Mouse (Mus musculus) gonadal fat pad, adult 2 months (tissue): ENCODE results near the gene Gm2056. TPM values are rescaled to one million over a fixed set of nuclear protein-coding genes. Genes with fewer than 3 reads are reported as not detected.
"Not testable (repeated sequence)": the region's sequence is repeated elsewhere in the genome, so short reads cannot be mapped to it uniquely, and the experiment has no call there.

Experiments used
- DNase-seq: peaks from one replicate; pipeline ENCODE4 v3.0.0-alpha.2; 2012; ENCODE audit warnings: low read depth
- polyA plus RNA-seq: library from polyadenylated mRNA; depleted of rRNA; stranded (reverse); fragments of >200 nt; gene quantifications from 2 replicates; pipeline ENCODE4 v1.2.3, GENCODE M21; 2012; rRNA removed

The Gm2056 gene
- not detected in 2 replicates for polyA plus RNA-seq

- not testable (repeated sequence) for DNase-seq
Measured at GRCm38 (mm10) chr12:88026704-88027103, at the start of gene Gm2056. Gm2056 (plus strand) TSS chr12:88027004.

GRCm38 (mm10) chr12:87984000-87984399 is 42.8 kb upstream of the Gm2056 start:
- DNase-seq, result peak; percentile 31

- not testable (repeated sequence) for DNase-seq
Measured at GRCm38 (mm10) chr12:88004118-88004517, 22.7 kb upstream of the Gm2056 start.

- not testable (repeated sequence) for DNase-seq
Measured at GRCm38 (mm10) chr12:88011548-88011947, 15.3 kb upstream of the Gm2056 start, which contains the start of gene Gm2075. Gm2075 (plus strand) TSS chr12:88011848.

- DNase-seq, result not testable (repeated sequence)
Measured at GRCm38 (mm10) chr12:88018671-88019070, 8.1 kb upstream of the Gm2056 start, which contains the start of gene Gm6803. Gm6803 (minus strand) TSS chr12:88018771.

- DNase-seq, result not testable (repeated sequence)
Measured at GRCm38 (mm10) chr12:88032250-88032649, 5.4 kb downstream of the Gm2056 start.

GRCm38 (mm10) chr12:88039062-88039461 is 12.3 kb downstream of the Gm2056 start:
- not testable (repeated sequence) for DNase-seq

GRCm38 (mm10) chr12:88039703-88040102 is 12.9 kb downstream of the Gm2056 start:
- not testable (repeated sequence) for DNase-seq

GRCm38 (mm10) chr12:88045226-88045625 is 18.4 kb downstream of the Gm2056 start:
- not testable (repeated sequence) for DNase-seq

Other genes with a start within 250 kb of the Gm2056 start
- not detected in 2 replicates for gene Gm21936, start 231.5 kb upstream of the Gm2056 start, polyA plus RNA-seq
- not detected in 2 replicates for gene BB287469, start 210.4 kb upstream of the Gm2056 start, polyA plus RNA-seq
- not detected in 2 replicates for gene Gm2001, start 184.7 kb upstream of the Gm2056 start, polyA plus RNA-seq
- gene Gm2016, start 152.9 kb upstream of the Gm2056 start, polyA plus RNA-seq, result not detected in 2 replicates
- gene Gm2022, start 131.6 kb upstream of the Gm2056 start, polyA plus RNA-seq, result not detected in 2 replicates
- not detected in 2 replicates for gene Gm2035, start 107.1 kb upstream of the Gm2056 start, polyA plus RNA-seq
- gene Gm2042, start 72.9 kb upstream of the Gm2056 start, polyA plus RNA-seq, result not detected in 2 replicates
- gene Gm2075, start 15.2 kb upstream of the Gm2056 start, polyA plus RNA-seq, result not detected in 2 replicates
- gene Gm6803, start 8.2 kb upstream of the Gm2056 start, polyA plus RNA-seq, result not detected in 2 replicates
- gene Gm16368, start 56.7 kb downstream of the Gm2056 start, polyA plus RNA-seq, result not detected in 2 replicates
- not detected in 2 replicates for gene Gm10436, start 155.1 kb downstream of the Gm2056 start, polyA plus RNA-seq
- gene Gm8332, start 223.1 kb downstream of the Gm2056 start, polyA plus RNA-seq, result not detected in 2 replicates
- gene Gm5662, start 247.5 kb downstream of the Gm2056 start, polyA plus RNA-seq, result not detected in 2 replicates